Mouse (Mus musculus): ENCODE data around the gene Abl2. TPM values are rescaled to one million over a fixed set of nuclear protein-coding genes. Genes with fewer than 3 reads are reported as not detected.
A peak's percentile ranks its signal among the peaks of the same experiment; 100 is the strongest.

Abl2 gene
- total RNA-seq, 2 experiments from 2014 or later, result 1.3 to 5.4 TPM

DNA sequence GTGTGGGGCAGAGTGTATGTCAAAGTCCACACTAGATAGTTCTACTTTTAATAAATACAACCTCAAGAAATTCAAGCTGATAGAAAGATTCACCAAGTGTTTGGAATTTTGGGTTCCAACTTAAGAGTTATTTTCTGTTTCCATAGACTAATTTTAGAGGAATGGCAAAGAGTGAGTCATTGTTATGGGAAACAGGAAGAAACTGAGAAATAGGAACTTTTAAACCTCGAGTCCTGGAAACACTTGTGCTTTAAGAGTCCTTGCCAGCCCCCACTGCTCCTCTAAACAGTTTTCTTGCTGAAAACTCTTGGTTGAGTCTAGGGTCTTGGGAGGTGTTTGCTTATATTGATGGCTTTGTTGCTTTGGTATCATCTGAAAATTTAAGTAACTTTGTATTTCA is 65.6 kb downstream of the Abl2 start:
- no peak for ATAC-seq (replicated peaks; ENCODE audit: low FRiP score, poor library complexity, severe bottlenecking)

DNA sequence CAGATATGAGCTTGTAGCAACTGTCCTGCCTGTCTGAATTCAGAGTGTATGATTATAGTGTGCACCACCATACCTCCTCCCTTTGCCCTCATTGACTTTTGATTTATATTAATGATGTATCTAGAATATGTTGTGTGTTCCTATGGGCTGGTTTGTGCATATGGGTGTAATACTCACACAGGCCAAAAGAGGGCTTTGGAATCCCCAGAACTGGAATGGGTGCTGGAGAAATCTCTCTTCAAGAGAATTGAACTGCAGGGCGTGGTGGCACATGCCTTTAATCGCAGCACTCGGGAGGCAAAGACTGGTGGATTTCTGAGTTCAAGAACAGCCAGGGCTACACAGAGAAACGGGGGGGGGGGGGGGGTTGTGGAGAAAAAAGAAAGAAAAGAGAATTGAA is 68.1 kb downstream of the Abl2 start:
- ATAC-seq (replicated peaks; ENCODE audit: low FRiP score, poor library complexity, severe bottlenecking), result no peak; the same call in 1 of the 2 replicates

DNA sequence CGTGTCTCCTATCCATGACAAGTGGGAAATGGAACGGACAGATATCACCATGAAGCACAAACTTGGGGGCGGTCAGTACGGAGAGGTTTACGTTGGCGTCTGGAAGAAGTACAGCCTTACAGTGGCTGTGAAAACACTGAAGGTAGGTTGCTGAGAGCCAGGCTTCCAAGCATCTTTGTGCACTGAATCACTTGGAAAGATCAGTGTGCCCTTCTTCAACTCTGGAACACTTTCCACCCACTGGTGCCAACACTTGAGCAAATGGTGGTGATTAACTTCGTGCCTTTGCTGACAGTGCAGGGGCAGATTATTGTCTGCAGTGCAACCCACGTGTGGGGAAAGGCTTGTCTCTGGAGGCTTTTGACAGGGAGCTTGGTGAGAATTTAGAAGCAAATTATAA is 71.4 kb downstream of the Abl2 start:
- no peak for ATAC-seq (replicated peaks; ENCODE audit: low FRiP score, poor library complexity, severe bottlenecking)

DNA sequence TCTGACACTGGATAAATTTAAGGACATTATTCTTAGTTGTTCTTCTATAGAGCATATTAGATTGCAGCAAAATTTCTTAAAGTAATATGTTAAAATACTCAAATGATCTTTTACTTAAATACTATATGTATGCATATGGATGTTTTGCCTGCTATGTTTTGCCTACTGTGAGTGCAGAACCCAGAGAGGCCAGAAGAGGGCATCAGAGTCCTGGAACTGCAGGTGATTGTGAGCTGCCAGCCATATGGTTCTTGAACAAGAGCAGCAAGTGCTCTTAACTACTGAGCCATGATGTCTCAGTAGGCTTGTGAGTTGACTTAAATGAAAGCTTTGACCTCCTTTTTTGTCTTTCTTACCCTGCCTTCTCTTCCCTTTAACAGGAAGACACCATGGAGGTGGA is 72.4 kb downstream of the Abl2 start:
- ATAC-seq (replicated peaks; ENCODE audit: low FRiP score, poor library complexity, severe bottlenecking), result no peak

DNA sequence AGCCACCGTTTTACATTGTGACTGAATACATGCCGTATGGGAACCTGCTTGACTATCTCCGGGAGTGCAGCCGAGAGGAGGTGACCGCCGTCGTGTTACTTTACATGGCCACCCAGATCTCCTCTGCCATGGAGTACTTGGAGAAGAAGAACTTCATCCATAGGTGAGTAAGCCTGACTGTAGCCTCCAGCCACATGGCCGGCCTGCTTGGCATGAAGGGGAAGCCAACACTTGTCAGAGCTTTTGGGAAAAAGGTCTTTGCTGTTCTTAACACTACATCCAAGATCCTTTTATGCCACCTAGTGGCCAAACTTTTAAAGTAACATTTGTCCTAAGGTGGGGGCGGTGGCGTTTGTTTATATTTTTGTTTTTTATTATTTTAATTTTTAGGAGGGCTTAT is 74.5 kb downstream of the Abl2 start:
- ATAC-seq (replicated peaks; ENCODE audit: low FRiP score, poor library complexity, severe bottlenecking), result no peak

DNA sequence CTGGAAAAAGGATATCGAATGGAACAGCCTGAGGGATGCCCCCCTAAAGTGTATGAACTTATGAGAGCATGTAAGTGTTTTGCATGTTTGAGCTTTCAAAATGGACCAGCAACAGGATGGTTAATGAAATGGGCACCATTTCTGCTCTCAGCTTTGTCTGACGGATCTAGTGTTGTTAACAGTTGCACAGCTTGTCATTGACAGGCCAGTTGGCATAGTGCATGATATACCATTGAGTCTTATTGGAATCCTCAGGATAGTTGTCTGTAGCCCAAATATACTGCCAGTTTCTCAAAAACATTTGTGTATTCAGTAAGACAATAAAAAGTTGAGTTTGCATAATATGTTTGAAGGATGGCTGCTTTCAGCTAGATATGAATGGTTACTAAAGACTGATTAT is 76.6 kb downstream of the Abl2 start:
- ATAC-seq (replicated peaks; ENCODE audit: low FRiP score, poor library complexity, severe bottlenecking), result no peak

DNA sequence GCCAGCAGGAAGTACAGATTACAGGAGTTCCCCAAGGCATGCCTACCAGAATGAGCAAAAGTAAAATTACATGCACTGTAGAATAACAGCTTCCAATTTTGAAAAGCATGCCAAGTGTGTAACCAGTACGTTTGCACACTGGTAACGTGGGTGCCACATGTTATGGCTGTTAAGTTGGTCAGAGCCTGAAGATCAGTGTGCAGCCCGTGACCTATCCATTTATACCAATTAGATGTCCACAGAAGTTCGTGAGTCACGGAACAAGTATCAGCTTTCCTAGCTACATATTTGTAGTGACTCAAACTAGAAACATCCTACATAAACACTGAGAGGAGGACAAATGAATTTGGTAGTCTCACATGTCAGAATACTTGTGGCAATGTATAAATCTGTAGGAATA is 80.9 kb downstream of the Abl2 start:
- ATAC-seq (replicated peaks; ENCODE audit: low FRiP score, poor library complexity, severe bottlenecking), result no peak

DNA sequence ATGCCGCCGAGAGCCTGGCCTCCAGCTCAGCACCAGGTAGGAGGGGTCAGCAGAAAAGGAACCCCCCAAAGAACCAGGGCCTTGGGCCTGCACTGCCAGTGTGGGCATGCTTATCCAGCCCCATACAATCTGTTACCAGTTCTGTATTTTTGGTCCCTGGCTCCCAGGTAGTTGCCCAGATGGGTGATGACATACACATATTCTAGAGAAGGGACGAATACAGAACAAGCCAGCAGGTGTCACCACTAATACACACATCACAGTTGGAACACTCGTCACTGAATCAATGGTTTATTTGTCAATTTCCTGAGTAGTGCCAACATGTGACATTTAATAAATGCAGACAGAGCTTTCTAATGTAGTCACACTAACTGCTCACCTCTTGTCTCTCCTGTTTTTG is 82.0 kb downstream of the Abl2 start:
- no peak for ATAC-seq (replicated peaks; ENCODE audit: low FRiP score, poor library complexity, severe bottlenecking)

DNA sequence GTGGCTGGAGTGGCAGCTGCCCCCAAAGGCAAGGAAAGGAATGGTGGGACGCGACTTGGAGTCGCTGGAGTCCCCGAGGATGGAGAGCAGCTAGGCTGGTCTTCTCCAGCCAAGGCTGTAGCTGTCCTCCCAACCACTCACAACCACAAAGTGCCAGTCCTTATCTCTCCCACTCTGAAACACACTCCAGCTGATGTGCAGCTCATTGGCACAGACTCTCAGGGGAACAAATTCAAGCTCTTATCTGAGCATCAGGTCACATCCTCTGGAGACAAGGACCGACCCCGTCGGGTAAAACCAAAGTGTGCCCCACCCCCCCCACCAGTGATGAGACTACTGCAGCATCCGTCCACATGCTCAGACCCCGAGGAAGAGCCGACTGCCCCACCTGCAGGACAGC is 83.2 kb downstream of the Abl2 start:
- ATAC-seq (replicated peaks; ENCODE audit: low FRiP score, poor library complexity, severe bottlenecking), result peak; percentile 28; the same call in 1 of the 2 replicates

DNA sequence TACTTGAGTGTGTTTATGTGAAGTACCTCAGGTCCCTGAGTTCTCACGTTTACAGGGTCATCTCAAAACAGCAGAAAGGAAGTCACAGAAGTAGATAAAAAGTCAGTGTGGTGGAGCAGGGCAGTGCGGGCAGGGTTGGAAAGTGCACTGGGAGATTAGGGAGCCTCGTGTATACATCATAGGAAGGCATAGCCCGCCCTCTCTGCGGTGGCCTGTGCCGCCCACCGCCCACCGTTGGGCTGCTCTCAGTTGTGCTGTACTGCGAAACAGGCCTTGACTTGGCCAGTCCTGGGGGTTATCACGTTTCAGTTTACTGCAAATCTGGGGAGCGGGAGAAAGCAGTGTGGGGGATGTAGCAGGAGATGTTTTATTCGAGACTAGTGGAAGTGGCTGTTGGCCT is 84.2 kb downstream of the Abl2 start:
- ATAC-seq (replicated peaks; ENCODE audit: low FRiP score, poor library complexity, severe bottlenecking), result no peak

DNA sequence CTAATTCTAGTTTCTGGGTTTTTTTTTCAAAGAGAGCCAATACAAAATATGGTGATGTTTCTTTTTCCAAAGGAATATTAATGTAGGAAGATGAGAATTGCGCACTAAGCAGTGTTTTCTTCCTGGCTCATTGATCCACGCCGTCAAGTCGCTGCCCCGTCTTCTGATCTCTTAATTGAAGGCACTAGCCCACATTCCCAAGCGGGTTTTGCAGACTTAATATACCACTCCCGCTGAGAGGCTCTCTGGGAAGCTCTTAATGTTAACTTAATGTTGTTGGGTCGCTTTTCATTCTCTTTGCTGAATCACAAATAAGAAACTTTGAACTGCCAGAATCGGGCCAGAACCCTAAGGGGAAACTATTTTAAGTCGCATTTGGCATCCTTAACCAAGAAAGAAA is 85.5 kb downstream of the Abl2 start:
- ATAC-seq (replicated peaks; ENCODE audit: low FRiP score, poor library complexity, severe bottlenecking), result no peak

DNA sequence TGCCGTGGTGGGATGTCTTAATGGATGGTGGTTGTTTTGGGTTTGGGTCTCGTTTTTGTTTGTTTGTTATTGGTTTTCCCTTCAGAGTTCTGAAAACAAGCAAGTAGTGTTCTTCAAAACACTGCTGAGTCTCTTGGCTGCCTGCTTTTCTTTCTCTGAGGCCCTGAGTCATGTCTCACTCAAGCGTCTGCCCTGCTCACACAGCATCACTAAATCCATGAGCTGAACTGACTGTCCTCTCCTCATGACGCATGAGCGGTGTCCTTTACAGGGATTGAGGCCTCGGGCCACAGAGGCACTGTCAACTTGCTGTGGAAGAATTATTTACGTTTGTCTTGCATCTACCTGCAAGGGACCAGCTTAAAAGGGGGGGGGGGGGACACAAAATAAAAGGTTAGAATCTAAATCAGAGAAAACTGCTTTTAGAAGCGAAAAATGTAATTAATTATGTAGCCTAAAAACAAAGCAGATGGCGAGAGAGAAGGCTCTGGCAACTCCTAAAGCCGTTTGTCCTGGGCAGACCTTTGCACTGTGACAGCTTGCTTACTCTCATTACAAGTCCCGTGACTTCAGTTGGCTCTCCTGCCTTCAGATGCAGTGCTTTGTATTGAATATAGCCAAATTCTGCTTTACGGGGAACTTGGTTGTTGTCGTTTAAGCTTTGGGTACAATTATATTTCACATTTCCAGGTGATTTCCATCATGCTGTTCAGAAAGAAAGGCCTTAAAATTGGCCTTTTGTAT is 86.4 kb downstream of the Abl2 start:
- ATAC-seq (replicated peaks; ENCODE audit: low FRiP score, poor library complexity, severe bottlenecking), result no peak

DNA sequence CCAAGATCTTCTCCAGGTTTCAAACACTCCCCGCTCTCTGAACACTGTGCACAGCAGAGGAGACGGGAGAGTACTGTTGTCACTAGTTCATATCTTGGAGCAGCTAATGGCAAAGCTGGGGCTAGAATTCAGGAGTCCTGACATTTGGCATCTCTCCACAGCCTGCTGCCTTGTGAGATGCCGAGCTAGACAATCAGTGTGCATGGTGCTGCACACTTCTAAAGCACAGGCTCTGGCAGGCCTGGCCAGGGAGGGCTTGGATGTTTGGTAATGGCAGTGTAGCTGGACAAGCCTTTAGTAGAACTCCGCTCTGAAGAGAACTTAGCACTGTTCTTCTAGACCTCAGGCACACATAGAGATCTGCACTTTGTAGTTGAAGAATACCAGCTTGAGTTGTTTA is 87.4 kb downstream of the Abl2 start:
- no peak for ATAC-seq (replicated peaks; ENCODE audit: low FRiP score, poor library complexity, severe bottlenecking)

DNA sequence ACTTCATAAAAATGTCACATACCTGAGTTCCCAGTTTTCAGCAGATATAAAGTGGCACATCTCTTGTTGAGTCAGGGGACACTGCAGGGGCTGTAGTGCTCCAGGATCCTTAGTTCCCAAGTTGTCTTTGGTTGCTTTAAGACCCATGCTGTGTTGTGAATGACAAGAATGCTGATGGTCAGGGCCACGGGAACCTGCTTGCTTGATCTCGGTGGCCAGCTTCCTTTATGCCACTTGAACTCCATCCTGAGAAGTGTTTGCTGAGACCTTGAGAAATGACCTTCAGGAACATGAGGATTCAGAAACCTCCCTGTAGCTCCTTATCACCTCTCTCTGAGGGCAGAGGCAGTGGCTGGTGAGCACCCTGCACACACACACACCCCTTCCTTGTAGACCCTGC is 90.1 kb downstream of the Abl2 start:
- ATAC-seq (replicated peaks; ENCODE audit: low FRiP score, poor library complexity, severe bottlenecking), result no peak

DNA sequence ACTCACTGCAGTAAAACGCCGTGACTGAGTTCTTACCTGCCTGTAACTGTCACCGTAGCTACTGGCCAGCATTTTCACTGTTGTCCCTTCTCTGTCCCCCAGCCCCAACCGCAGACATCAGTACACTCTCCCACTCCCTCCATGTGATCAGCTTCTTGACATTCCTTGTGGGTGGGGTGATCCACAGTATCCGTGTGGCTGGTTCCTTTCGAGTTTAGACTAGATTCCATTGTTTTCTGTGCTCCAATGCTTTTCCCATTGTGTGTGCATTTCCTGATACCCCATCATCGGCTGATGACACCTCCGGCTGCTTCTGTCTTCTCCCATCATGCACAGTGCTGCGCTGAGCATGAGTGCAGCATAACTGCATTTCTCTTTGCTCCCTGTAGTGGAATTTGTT is 92.0 kb downstream of the Abl2 start:
- no peak for ATAC-seq (replicated peaks; ENCODE audit: low FRiP score, poor library complexity, severe bottlenecking)

DNA sequence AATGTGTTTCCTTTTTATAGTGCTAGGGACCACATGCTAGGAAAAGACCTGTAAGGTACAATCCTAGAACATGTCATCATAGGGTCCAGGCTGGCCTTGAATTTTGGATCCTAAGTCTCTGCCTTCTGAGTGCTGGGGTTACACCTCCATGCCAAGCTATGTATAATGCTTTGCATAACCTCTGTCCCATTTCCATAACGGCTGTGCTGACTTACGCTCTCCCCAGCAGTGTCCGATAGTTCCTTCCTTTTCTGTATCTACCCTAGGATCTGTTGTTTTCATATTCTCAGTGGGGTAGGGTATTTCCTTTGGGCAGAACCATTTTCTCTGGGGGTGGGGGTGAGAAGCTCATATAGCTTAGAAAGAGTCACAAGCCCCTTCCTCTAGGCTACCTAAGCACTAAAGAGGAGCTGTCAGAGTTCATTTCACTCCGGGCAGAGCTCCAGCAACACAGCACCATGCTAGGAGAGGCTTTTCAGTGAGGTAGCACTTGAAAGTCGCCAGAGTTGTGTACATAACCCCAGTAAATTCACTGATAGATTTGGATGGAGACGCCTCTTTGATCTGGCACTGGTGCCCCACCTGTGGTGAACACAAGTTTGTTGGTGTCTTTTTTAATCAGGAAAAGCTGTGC is 93.7 kb downstream of the Abl2 start:
- ATAC-seq (replicated peaks; ENCODE audit: low FRiP score, poor library complexity, severe bottlenecking), result no peak

DNA sequence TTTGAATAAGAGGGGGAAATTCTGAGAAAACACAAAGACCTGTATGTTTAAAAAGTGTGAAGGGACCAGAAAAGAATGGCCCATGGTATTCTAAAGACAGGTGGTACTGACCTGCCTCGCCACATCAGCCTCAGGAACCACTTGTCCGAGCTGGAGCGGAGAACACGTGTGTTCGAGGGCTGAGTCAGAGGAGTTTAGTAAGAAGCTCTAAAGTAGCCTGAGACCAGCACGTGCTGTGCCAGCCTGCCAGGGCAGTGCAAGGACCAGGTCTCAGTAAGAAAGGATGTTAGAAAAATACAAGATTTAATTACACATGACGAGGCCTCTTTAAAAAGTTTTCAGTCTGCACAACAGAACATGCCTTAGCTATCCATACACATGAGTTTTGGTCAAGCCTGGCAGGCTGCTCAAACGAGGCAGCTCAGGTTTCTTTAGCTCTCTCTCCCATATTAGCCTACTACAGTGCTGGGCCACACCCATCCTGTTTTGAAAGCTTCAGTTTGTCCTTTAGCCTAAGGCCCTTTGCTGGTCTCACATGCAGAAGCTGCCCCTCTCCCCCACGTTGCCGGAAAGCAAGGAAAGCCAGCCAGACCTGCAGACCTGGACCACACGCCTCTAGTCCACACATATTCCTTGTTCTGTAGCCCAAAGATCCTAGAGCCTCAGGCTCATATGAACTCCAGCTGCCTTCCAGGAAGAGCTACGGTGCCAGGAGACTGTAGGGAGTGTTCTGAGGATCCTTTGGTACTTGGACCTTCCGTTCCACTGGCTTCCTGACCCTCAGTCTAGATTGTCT is 96.3 kb downstream of the Abl2 start:
- ATAC-seq (replicated peaks; ENCODE audit: low FRiP score, poor library complexity, severe bottlenecking), result no peak

DNA sequence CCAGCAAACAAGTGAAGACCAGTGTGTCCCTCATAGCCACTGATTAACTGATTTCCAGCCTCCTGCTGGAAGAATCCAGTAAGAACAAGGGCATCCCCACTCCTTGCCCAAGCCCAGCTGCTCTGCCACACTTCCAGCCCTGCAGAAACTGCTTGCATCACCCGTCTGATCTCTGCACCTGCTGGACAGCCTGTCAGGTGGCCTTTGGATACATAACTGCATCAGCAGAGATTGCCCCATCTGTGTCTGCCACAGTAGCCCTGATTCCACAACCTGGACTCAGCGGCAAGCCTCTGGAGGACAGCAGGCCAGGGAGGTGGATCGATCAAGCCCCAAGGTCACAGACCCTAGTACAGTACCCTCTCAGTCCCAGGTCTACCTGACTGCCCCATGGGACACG is 98.9 kb downstream of the Abl2 start:
- no peak for ATAC-seq (replicated peaks; ENCODE audit: low FRiP score, poor library complexity, severe bottlenecking)

DNA sequence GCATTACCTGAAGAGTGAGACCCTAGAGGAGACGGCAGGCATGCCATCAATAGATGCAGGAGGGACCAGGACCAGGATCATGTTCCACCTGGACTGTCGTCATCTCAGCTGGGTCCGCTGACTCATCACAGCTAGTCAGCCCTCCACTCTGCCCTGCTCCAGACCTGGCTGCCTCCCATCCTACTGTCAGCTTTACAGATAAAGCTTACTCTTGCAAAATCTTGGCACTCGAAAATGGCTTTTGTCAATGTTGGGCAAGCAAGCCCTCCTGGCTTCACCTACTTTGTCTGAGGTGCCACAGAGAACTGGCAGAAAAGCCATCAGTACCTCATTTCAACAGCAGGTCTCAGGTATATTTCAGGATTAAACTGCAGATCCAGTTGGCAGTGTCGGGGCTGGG is 100.1 kb downstream of the Abl2 start:
- no peak for ATAC-seq (replicated peaks; ENCODE audit: low FRiP score, poor library complexity, severe bottlenecking)

DNA sequence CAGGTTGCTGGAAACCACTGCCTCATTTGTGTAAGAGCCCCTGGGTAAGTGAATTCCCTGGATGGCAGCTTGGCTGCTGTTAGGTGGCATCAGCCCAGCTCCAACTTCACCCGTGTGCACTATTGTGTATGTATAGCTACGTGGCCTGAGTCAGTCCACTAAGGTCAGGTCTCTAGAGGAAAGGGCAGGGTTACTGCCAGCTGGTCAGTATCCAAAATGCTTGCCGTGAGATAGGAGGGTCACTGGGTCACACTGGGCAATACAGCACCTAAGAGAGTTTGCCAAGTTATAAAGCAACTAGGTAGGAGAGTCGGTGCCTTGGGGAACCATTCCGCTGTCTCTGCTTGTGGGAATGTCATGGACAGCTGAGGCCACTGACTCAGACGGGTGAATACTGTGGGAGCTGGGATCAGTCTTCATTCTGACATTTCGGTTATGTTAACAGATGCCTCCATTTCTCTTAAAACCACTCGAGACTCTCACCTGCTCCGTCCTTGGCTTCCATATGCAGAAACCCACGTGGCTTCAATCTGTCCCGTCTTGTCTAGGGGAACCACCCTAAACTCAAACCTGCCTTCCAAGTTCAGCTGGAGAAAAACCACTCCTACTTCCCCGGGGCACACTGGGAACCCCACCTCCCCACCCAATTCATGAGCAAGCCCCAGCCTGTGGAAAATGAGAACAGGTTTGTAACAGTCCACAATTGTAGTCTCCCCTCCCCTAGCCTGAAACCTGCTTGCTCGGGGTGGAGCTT is 101.5 kb downstream of the Abl2 start:
- no peak for ATAC-seq (replicated peaks; ENCODE audit: low FRiP score, poor library complexity, severe bottlenecking)
